Mouse (Mus musculus) right cerebral cortex, postnatal 36 days (tissue): ENCODE results near the gene Gm5901.

ENCODE experiments used
- DNase-seq, 2 experiments: peaks; one replicate each; pipeline ENCODE4 v3.0.0; 2022; ENCODE audit warnings: low spot score in 2 of 2, mixed read lengths in 1 of 2

Gene Gm5901

GRCm38 (mm10) chr7:105404268-105404667 is 29.4 kb downstream of the Gm5901 start, which contains the start of gene Cnga4:
Gene Cnga4, plus strand, starts transcription at chr7:105404568.
- no peak for DNase-seq

- DNase-seq, result no peak
These were observed 31.5 kb downstream of the Gm5901 start for GRCm38 (mm10) chr7:105406322-105406721.

- peak; percentile 71 to 79 for DNase-seq
These were observed 37.2 kb downstream of the Gm5901 start for GRCm38 (mm10) chr7:105411874-105412632.

DNA sequence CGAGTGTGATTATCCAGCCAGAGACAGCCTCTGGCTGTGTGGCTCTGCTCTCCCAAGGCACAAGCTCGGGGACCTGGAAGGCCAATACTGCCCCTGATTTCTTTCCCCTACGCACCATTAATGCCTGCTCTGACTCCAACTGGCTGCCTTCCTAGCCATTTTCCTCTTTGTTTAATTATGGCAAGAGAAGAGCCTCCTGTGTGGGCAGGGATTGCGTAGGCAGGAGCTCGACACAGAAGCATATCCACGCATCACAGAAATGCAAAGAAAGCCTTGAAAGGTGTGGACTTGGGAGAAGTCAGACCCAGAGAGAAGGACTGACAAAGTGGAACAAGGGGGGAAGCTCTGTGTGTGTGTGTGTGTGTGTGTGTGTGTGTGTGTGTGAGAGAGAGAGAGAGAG is 39.5 kb downstream of the Gm5901 start:
- peak in 1 of 2 experiments; percentile 75 for DNase-seq

DNA sequence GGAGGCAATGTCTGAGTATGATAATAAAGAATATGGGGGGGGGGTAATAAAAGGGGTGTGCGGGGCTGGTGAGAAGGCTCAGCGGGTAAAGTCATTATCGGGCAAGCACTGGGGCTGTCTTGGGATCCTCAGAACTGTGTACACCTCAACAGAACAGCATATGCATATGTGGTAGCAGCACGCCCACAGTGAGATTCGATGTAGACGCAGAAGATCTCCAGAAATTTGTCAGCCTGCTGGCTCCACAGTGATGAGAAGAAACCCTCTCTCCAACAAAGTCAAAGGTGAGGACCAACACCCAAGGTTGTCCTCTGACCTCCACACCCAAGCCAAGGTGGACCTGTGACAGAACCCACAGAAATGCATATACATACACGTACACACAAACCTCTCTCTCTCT is 41.7 kb downstream of the Gm5901 start:
- DNase-seq, result no peak

- no peak for DNase-seq
These were observed 43.3 kb downstream of the Gm5901 start for GRCm38 (mm10) chr7:105418106-105418505.

DNA sequence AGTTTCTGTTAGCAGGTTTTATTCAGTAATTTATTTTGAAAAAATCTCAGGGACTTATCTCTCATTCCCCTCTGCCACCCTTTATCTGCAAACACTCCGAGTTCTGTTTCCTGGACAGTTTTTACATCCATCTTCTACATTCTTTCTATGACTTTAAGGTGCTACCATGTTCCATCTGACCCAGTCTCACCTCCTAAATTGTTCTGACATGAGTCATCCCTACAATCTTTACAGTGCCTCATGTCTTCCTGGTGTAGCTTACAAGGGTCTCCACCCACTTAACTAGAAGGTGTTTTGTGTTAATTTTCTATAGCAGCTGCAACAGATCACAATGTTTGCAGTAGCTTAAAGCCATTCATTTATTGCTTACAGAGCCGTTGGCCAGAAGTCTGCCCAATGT is 46.1 kb downstream of the Gm5901 start:
- DNase-seq, result no peak

DNA sequence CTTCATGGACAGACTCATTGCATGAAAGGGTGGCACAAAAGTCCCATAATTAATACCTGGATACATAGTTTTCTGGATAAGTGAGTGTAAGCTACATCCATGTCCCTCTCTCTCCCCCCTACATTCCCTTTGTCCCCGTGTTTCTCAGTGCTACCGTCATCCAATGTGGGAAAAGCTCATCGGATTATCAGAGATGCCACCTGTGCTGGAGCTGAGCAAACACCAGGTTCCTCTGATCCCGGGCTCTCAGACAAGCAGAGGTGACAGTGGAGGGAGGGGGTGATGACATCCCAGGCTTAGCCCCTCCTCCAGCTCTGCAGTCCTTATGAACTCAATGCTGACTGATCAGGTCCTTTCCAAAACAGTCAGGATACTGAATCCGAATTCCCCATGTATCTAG is 49.5 kb downstream of the Gm5901 start:
- no peak for DNase-seq

DNA sequence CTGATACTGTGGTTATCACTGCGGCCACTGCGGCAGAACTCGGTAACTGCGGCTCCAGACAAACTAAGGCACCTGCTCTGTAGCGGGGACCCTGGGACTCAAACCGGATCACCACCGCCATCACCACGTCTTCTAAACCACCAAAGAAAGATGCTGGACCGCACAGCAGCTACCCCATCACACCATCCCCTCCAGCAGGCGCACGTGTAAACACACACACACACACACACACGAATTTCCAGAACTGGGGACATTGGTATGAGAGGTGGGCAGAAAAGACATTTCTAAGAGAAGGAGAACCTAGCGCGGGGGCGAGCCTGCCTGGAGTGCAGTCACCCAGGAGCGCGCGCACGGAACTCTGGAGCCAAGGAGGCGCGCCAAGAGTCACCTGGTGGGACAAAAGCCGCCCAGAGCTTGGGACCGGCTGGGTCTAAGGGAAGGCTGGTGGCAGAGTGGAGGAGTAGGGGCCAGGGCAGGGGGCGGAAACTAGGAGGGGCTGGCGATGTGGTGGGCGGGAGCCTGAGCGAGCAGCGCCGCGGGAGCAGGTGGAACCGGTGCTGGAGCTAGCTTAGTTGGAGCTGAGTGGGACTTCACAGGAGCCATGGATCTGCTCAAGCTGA is 50.7 kb downstream of the Gm5901 start, which contains the start of gene Cckbr:
TSS of gene Cckbr (plus strand) at position 308 of the 620 bp plus-strand sequence.
- peak; percentile 64 for DNase-seq

DNA sequence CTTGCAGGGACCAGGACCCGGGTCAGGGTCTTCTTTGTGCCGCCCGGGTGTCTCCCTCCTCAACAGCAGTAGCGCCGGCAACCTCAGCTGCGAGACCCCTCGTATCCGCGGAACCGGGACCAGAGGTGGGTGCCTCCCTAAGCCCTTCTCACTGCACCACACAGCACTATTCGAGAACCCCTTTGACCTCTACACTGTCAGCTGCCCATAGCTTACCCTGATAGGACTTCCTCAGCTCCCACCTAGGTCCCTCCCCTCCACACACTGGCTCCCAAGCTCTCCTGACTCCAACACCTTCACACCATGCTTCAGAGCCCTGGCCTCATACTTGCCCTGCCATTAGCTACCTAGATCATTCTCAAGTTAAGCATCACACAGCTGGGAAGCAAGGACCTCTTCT is 51.2 kb downstream of the Gm5901 start:
- DNase-seq, result no peak
